Mouse (Mus musculus): Measurements from ENCODE around the gene Gm10803. TPM values are rescaled to one million over a fixed set of nuclear protein-coding genes. Genes with fewer than 3 reads are reported as not detected.

Gene Gm10803
- total RNA-seq, 2 experiments from 2014 or later = not detected

- intact Hi-C loops (cut with DNase I) = no loop called here
- DNase-seq (ENCODE audit: extremely low spot score in 1 of 2, low spot score in 2 of 2) = no peak
Observed at GRCm38 (mm10) chr2:93587446-93587845, 27.1 kb downstream of the Gm10803 start.

GRCm38 (mm10) chr2:93589875-93590274 lies 29.5 kb downstream of the Gm10803 start:
- intact Hi-C loops (cut with DNase I) = no loop called here
- DNase-seq (ENCODE audit: extremely low spot score in 1 of 2, low spot score in 2 of 2) = no peak

- intact Hi-C loops (cut with DNase I) = no loop called here
- DNase-seq (ENCODE audit: extremely low spot score in 1 of 2, low spot score in 2 of 2) = no peak
Observed at GRCm38 (mm10) chr2:93591706-93592105, 31.3 kb downstream of the Gm10803 start.

GRCm38 (mm10) chr2:93592164-93592790 lies 31.9 kb downstream of the Gm10803 start:
- DNase-seq (ENCODE audit: extremely low spot score in 1 of 2, low spot score in 2 of 2) = no peak
- intact Hi-C loops (cut with DNase I) = no loop called here

GRCm38 (mm10) chr2:93593121-93593520 lies 32.8 kb downstream of the Gm10803 start:
- no peak for DNase-seq (ENCODE audit: extremely low spot score in 1 of 2, low spot score in 2 of 2)
- intact Hi-C loops (cut with DNase I) = no loop called here

- intact Hi-C loops (cut with DNase I) = no loop called here
- no peak for DNase-seq (ENCODE audit: extremely low spot score in 1 of 2, low spot score in 2 of 2)
Observed at GRCm38 (mm10) chr2:93597145-93597544, 36.8 kb downstream of the Gm10803 start.

- DNase-seq (ENCODE audit: extremely low spot score in 1 of 2, low spot score in 2 of 2) = peak; percentile 20 to 52
- intact Hi-C loops (cut with DNase I) = no loop called here
Observed at GRCm38 (mm10) chr2:93599731-93600130, 39.4 kb downstream of the Gm10803 start.

- intact Hi-C loops (cut with DNase I) = no loop called here
- no peak for DNase-seq (ENCODE audit: extremely low spot score in 1 of 2, low spot score in 2 of 2)
Observed at GRCm38 (mm10) chr2:93604601-93605285, 44.4 kb downstream of the Gm10803 start.

GRCm38 (mm10) chr2:93608800-93609199 lies 48.4 kb downstream of the Gm10803 start:
- intact Hi-C loops (cut with DNase I) = no loop called here
- no peak for DNase-seq (ENCODE audit: extremely low spot score in 1 of 2, low spot score in 2 of 2)

- intact Hi-C loops (cut with DNase I) = no loop called here
- DNase-seq (ENCODE audit: extremely low spot score in 1 of 2, low spot score in 2 of 2) = no peak
Observed at GRCm38 (mm10) chr2:93613020-93613419, 52.7 kb downstream of the Gm10803 start.

Other genes starting within 250 kb of the Gm10803 start
- gene Tspan18, start 226.1 kb upstream of the Gm10803 start, total RNA-seq (2021) = 1 to 10 TPM; 5.6 to 6.0 TPM
- 1 to 10 TPM; 8.1 to 9.4 TPM for gene Cd82, start 97.4 kb upstream of the Gm10803 start, total RNA-seq (2021)
- 1 to 10 TPM; 1.1 to 1.3 TPM for gene Alx4, start 81.8 kb downstream of the Gm10803 start, total RNA-seq (2021)

Measured in left cerebral cortex, postnatal 10 days (tissue).